ENCODE assay signal across 21 mouse cellular contexts in the genomic region with DNA sequence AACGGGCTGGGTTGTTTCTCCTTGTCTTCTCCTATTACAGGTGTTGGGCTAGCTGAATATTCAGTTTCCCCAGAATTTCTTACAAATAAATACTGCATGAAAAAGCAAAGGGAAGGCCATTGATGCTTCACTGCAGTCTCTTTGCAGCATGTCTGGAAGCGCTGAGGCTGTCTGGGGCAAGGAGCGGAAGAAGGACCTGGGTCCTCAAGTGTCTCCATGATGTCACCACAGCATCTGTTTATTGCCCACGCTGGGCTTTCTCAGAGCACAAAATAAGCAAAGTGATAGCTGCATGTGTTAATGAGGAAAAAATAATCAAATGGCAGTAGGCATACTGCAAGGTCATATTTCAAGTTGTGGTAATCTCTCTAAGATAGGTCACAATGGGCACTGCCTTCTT. TPM values are rescaled to one million over a fixed set of nuclear protein-coding genes. Genes with fewer than 3 reads are reported as not detected.
DNase-seq lines count a peak whose midpoint lies in the region.
"Had no signal": no experiment of that assay in that cellular context is flagged by ENCODE, and none has a peak within 500 bp of the region (broad histone marks: within the 10 kb centered on the region; RNA-seq: fewer than 3 reads in every experiment).

No protein-coding gene starts in this region.

- no peaks in the 10 kb centered on the region for H3K27me3 ChIP-seq in limb, embryonic 10.5 days (ENCODE audit: low read depth, poor library complexity, severe bottlenecking)
- H3K27me3 ChIP-seq: embryonic facial prominence, embryonic 13.5 days; embryonic facial prominence, embryonic 15.5 days; forebrain, embryonic 13.5 days had no signal

- H3K27ac ChIP-seq in limb, embryonic 10.5 days = no peak overlapping the region
- H3K27ac ChIP-seq: embryonic facial prominence, embryonic 13.5 days; embryonic facial prominence, embryonic 15.5 days; forebrain, embryonic 13.5 days had no signal

- WGBS in limb, embryonic 10.5 days = 90% methylated on average over 4 of the region's 4 CpGs

- H3K4me1 ChIP-seq in limb, embryonic 10.5 days = no peaks in the 10 kb centered on the region
- H3K4me1 ChIP-seq: forebrain, embryonic 13.5 days had no signal

- no peak overlapping the region for H3K4me3 ChIP-seq in limb, embryonic 10.5 days
- H3K4me3 ChIP-seq: embryonic facial prominence, embryonic 13.5 days; embryonic facial prominence, embryonic 15.5 days; erythroblast, embryonic 14.5 days; forebrain, embryonic 13.5 days had no signal

- no peaks in the 10 kb centered on the region for H3K9me3 ChIP-seq in limb, embryonic 10.5 days (replicated peaks)
- H3K9me3 ChIP-seq: embryonic facial prominence, embryonic 13.5 days; embryonic facial prominence, embryonic 15.5 days; forebrain, embryonic 13.5 days; G1E had no signal

- no peaks in the 10 kb centered on the region for H3K36me3 ChIP-seq in limb, embryonic 10.5 days
- H3K36me3 ChIP-seq: embryonic facial prominence, embryonic 13.5 days; embryonic facial prominence, embryonic 15.5 days; G1E had no signal

- intact Hi-C loops in heart, postnatal 14 days (cut with DNase I) = no loop called here

- peak; percentile 12 for DNase-seq in heart, adult 11 months
- no peak for DNase-seq in heart, postnatal 14 days
- peak; percentile 16 for DNase-seq in A20 (ENCODE audit: low read depth, low spot score)
- peak; percentile 15 for DNase-seq in limb, embryonic 10.5 days (ENCODE audit: low spot score)
- DNase-seq in Muller cell, postnatal 12 days (ENCODE audit: inconsistent ontology term) = no peak
- no peak for DNase-seq in urinary bladder, adult 18-20 months (ENCODE audit: low spot score in 2 of 2)
- DNase-seq: adrenal gland, adult 2 months; adrenal gland, postnatal 10 days; adrenal gland, postnatal 25 days; cerebellum, adult 11 months; cerebellum, adult 18-20 months; cerebellum, adult 8-10 months; cerebellum, adult 9-11 months; cerebellum, postnatal 14 days; cerebellum, postnatal 36 days; embryo, embryonic 11 days had no signal

RNA-seq across cellular contexts. Expression of gene Odf2l, which starts 51.6 kb away (rescaled TPM):
- total RNA-seq in heart, postnatal 14 days (2021) = 10 to 100 TPM; 12.0 to 13.8 TPM
- 16.2 and 18.1 TPM in 2 replicates for polyA plus RNA-seq in limb, embryonic 10.5 days (2016; fragmentation: Nextera tagmentation; extraction: Ambion mirVana)

Comparison
In these comparisons a context has a peak if more than half of its experiments do, and no peak if none do; other contexts are left out.
1. DNase-seq: peak in heart, adult 11 months (single experiment), A20 (single experiment) and limb, embryonic 10.5 days (single experiment); none in heart, postnatal 14 days (0 of 2), Muller cell, postnatal 12 days (single experiment) and urinary bladder, adult 18-20 months (0 of 2).